Mouse (Mus musculus) liver, embryonic 13.5 days (tissue): ENCODE data around the gene Eddm3b. TPM values are rescaled to one million over a fixed set of nuclear protein-coding genes. Genes with fewer than 3 reads are reported as not detected.

Experiments
- ATAC-seq: fragments of 200-750 bp; cut with Nextera tagmentation; 2 replicates; pipeline ENCODE4 v1.8.0; 2017; ENCODE audit warnings: low read depth, mild to moderate bottlenecking, moderate number of reproducible peaks, moderate library complexity
- DNase-seq: peaks from one replicate; pipeline ENCODE4 v3.0.0; 2022
- H3K27ac ChIP-seq: fragments of 300-500 bp; sonication (generic); 2 replicates; pipeline ENCODE4 v1.5.1; 2015; ENCODE audit warnings: moderate library complexity, mild to moderate bottlenecking, inconsistent platforms
- H3K27me3 ChIP-seq: fragments of 300-500 bp; sonication (generic); 2 replicates; pipeline ENCODE4 v1.6.1; 2015; ENCODE audit warnings: mild to moderate bottlenecking, inconsistent platforms
- H3K36me3 ChIP-seq: fragments of 300-500 bp; sonication (generic); 2 replicates; pipeline ENCODE4 v1.6.1; 2015; ENCODE audit warnings: mild to moderate bottlenecking, inconsistent platforms
- H3K4me1 ChIP-seq: fragments of 300-500 bp; sonication (generic); replicated peaks from 2 replicates; pipeline ENCODE4 v1.6.1; 2015; ENCODE audit warnings: inconsistent platforms
- H3K4me2 ChIP-seq: fragments of 300-500 bp; sonication (generic); 2 replicates; pipeline ENCODE4 v1.6.1; 2015; ENCODE audit warnings: inconsistent platforms, mild to moderate bottlenecking, moderate library complexity
- H3K4me3 ChIP-seq: fragments of 300-500 bp; sonication (generic); replicated peaks from 2 replicates; pipeline ENCODE4 v1.5.1; 2015; ENCODE audit warnings: mild to moderate bottlenecking, inconsistent platforms
- H3K9ac ChIP-seq: fragments of 300-500 bp; sonication (generic); 2 replicates; pipeline ENCODE4 v1.6.1; 2015; ENCODE audit warnings: mild to moderate bottlenecking, inconsistent platforms
- H3K9me3 ChIP-seq: fragments of 300-500 bp; sonication (generic); replicated peaks from 2 replicates; pipeline ENCODE4 v1.6.1; 2016; ENCODE audit warnings: inconsistent platforms
- WGBS: fragments of 180-500 bp; shearing (Covaris S2); methylation state at CpG from one replicate; pipeline ENCODE4 v1.1.7; 2015; ENCODE audit not compliant: insufficient replicate concordance; 5-methylcytosine and 5-hydroxymethylcytosine counted together
- polyA plus RNA-seq: library from polyadenylated mRNA; unstranded; fragments of >200 nt; fragmentation: Nextera tagmentation; extraction: Ambion mirVana; gene quantifications from 2 replicates; pipeline ENCODE4 v1.2.1, GENCODE M21; 2015

The Eddm3b gene
- polyA plus RNA-seq, 1 experiment from 2014 or later, result not detected

DNA sequence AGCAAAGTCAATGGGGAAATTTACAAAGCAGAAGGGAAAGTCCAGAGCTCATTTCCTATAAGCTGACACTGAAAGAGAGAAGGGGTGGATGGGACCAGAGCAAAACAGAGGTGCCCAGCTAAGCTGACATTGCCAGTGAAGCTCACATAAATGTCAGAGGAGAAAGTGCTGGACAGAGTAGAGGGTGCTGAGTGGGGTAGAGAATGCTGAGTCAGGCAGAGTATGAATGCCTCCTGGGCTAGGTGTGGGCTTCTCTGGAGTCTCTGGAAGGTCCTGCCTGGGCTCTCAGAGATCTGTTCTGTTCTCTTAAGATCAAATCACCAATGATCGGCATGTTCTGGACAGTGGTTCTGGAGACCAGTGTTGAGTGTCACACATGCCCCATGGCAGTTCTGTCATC lies 51.2 kb downstream of the Eddm3b start:
- DNase-seq (no peak), ATAC-seq (no peak; the same call in 1 of the 2 replicates)
- peaks cover 9% of the 10 kb centered on the region for H3K4me1 ChIP-seq
- H3K27ac ChIP-seq, result no peak overlapping the region
- no peaks in the 10 kb centered on the region for H3K36me3 ChIP-seq
- no peaks in the 10 kb centered on the region for H3K9me3 ChIP-seq
- WGBS, result 81% methylated on average over 1 of the region's 1 CpGs
- H3K9ac ChIP-seq, result no peak overlapping the region
- H3K4me3 ChIP-seq, result no peak overlapping the region
- no peak overlapping the region for H3K4me2 ChIP-seq
- H3K27me3 ChIP-seq, result no peaks in the 10 kb centered on the region

DNA sequence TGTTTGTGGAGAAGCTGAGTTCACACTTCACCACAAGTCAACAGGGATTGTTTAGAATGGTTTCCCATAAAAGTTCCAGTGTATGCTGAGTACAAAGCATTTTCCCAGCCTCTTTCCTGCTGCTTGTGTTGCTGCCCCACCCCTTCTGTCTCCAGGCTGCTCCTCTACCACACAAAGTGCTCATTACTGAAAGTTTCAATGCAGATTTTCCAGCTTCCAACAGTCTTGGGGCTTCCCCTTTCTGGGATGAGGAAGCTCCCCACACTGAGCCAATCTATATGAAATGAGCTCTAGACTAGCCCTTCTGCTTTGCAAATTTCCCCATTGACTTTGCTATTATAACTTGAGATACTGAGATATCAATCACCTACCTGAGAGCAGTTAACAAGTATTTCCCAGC lies 51.8 kb downstream of the Eddm3b start:
- no peak for ATAC-seq
- Histone ChIP-seq H3K4me3 (no peak overlapping the region), H3K4me1 (peaks cover 9% of the 10 kb centered on the region), H3K4me2 (no peak overlapping the region), H3K36me3 (no peaks in the 10 kb centered on the region), H3K9ac (no peak overlapping the region), H3K9me3 (no peaks in the 10 kb centered on the region), H3K27ac (no peak overlapping the region), H3K27me3 (no peaks in the 10 kb centered on the region)
- no peak for DNase-seq

Other genes with a start within 250 kb of the Eddm3b start
- gene Tep1, start 243.9 kb upstream of the Eddm3b start, polyA plus RNA-seq, result 2.2 and 2.5 TPM in 2 replicates
- gene Klhl33, start 216.9 kb upstream of the Eddm3b start, polyA plus RNA-seq, result 0.15 and 0.22 TPM in 2 replicates
- gene Osgep, start 189.5 kb upstream of the Eddm3b start, polyA plus RNA-seq, result 64.9 and 66.3 TPM in 2 replicates
- 116 and 131 TPM in 2 replicates for gene Apex1, start 189.5 kb upstream of the Eddm3b start, polyA plus RNA-seq
- 22.7 and 23.2 TPM in 2 replicates for gene Pip4p1, start 183.6 kb upstream of the Eddm3b start, polyA plus RNA-seq
- gene Pnp, start 183.3 kb upstream of the Eddm3b start, polyA plus RNA-seq, result 82.4 and 85.0 TPM in 2 replicates
- not detected in 2 replicates for gene Gm49342, start 169.9 kb upstream of the Eddm3b start, polyA plus RNA-seq
- gene Pnp2, start 158.4 kb upstream of the Eddm3b start, polyA plus RNA-seq, result 7.6 and 8.5 TPM in 2 replicates
- gene Rnase10, start 106.7 kb upstream of the Eddm3b start, polyA plus RNA-seq, result not detected in 2 replicates
- gene Rnase9, start 72.6 kb upstream of the Eddm3b start, polyA plus RNA-seq, result not detected in 2 replicates
- not detected in 2 replicates for gene Rnase11, start 64.3 kb upstream of the Eddm3b start, polyA plus RNA-seq
- gene Rnase12, start 56.8 kb upstream of the Eddm3b start, polyA plus RNA-seq, result 1.6 and 1.8 TPM in 2 replicates
- not detected in 2 replicates for gene Olfr750, start 40.0 kb upstream of the Eddm3b start, polyA plus RNA-seq
- gene Rnase4, start 23.3 kb upstream of the Eddm3b start, polyA plus RNA-seq, result 14.1 and 15.7 TPM in 2 replicates
- 3.7 and 4.6 TPM in 2 replicates for gene Ang, start 23.3 kb upstream of the Eddm3b start, polyA plus RNA-seq
- 2.6 and 2.7 TPM in 2 replicates for gene Rnase6, start 9.5 kb downstream of the Eddm3b start, polyA plus RNA-seq
- gene Rnase1, start 32.4 kb downstream of the Eddm3b start, polyA plus RNA-seq, result 0.12 TPM in 1 of 2 replicates, not detected in the other
- not detected in 2 replicates for gene Rnase2b, start 47.8 kb downstream of the Eddm3b start, polyA plus RNA-seq
- not detected in 2 replicates for gene Ang2, start 84.7 kb downstream of the Eddm3b start, polyA plus RNA-seq
- not detected in 2 replicates for gene Ear14, start 89.0 kb downstream of the Eddm3b start, polyA plus RNA-seq
- not detected in 2 replicates for gene Rnase2a, start 141.7 kb downstream of the Eddm3b start, polyA plus RNA-seq
- not detected in 2 replicates for gene Gm7247, start 247.3 kb downstream of the Eddm3b start, polyA plus RNA-seq